In genomic region chr19:47887417-47887816, GRCm38 (mm10) we compare ENCODE assay signal across 9 mouse cellular contexts. TPM values are rescaled to one million over a fixed set of nuclear protein-coding genes. Genes with fewer than 3 reads are reported as not detected.
DNase-seq lines count a peak whose midpoint lies in the region.
"Had no signal": no experiment of that assay in that cellular context is flagged by ENCODE, and none has a peak within 500 bp of the region (broad histone marks: within the 10 kb centered on the region; RNA-seq: fewer than 3 reads in every experiment).

No protein-coding gene starts in this region.

- intact Hi-C loops in left cerebral cortex, postnatal 10 days (cut with DNase I) = no loop called here

- peak; percentile 45 to 50 for DNase-seq in cerebellum, postnatal 14 days
- DNase-seq in cerebellum, adult 18-20 months = no peak
- DNase-seq in right cerebral cortex, postnatal 4 days = peak; percentile 18
- DNase-seq in right cerebral cortex, adult 18-20 months = no peak
- DNase-seq in layer of hippocampus, postnatal 10 days (ENCODE audit: low spot score in 2 of 2) = peak; percentile 53 to 54
- peak; percentile 69 for DNase-seq in thymus, postnatal 14 days
- DNase-seq in left cerebral cortex, postnatal 10 days (ENCODE audit: extremely low spot score in 1 of 2, low spot score in 2 of 2) = no peak
- DNase-seq in Muller cell, postnatal 12 days (ENCODE audit: inconsistent ontology term) = no peak
- DNase-seq: adrenal gland, adult 8-10 months had no signal

RNA-seq across cellular contexts. Expression of gene Gsto2, which starts 22.1 kb away (rescaled TPM):
- 1 to 10 TPM; 1.3 to 1.4 TPM for total RNA-seq in layer of hippocampus, postnatal 10 days (2021)
- total RNA-seq in left cerebral cortex, postnatal 10 days (2021) = 1 to 10 TPM in 1 of 2 experiments, under 1 TPM in 1; 0.75 to 1.2 TPM

RNA-seq across cellular contexts. Expression of gene Cfap43, which starts 31.7 kb away (rescaled TPM):
- 1 to 10 TPM; 2.1 to 4.0 TPM for total RNA-seq in layer of hippocampus, postnatal 10 days (2021)
- total RNA-seq in left cerebral cortex, postnatal 10 days (2021) = under 1 TPM; 0.41 to 0.59 TPM
- total RNA-seq: adrenal gland, adult 8-10 months had no signal

RNA-seq across cellular contexts. Expression of gene Itprip, which starts 31.7 kb away (rescaled TPM):
- 1 to 10 TPM; 2.5 to 2.6 TPM for total RNA-seq in layer of hippocampus, postnatal 10 days (2021)
- total RNA-seq in left cerebral cortex, postnatal 10 days (2021) = 1 to 10 TPM; 1.5 to 1.9 TPM

RNA-seq across cellular contexts. Expression of gene Gsto1, which starts 32.6 kb away (rescaled TPM):
- total RNA-seq in layer of hippocampus, postnatal 10 days (2021) = 10 to 100 TPM; 72.4 to 74.9 TPM
- 10 to 100 TPM; 74.4 TPM for total RNA-seq in left cerebral cortex, postnatal 10 days (2021)

RNA-seq across cellular contexts. Expression of gene Cfap58, which starts 50.1 kb away (rescaled TPM):
- total RNA-seq in layer of hippocampus, postnatal 10 days (2021) = under 1 TPM; 0.60 to 0.98 TPM
- 1 to 10 TPM in 1 of 2 experiments, under 1 TPM in 1; 0.54 to 1.2 TPM for total RNA-seq in left cerebral cortex, postnatal 10 days (2021)

Comparison
In these comparisons a context has a peak if more than half of its experiments do, and no peak if none do; other contexts are left out.
1. DNase-seq: peak in cerebellum, postnatal 14 days (2 of 2), right cerebral cortex, postnatal 4 days (single experiment), layer of hippocampus, postnatal 10 days (2 of 2) and thymus, postnatal 14 days (single experiment); none in cerebellum, adult 18-20 months (0 of 2), right cerebral cortex, adult 18-20 months (single experiment), left cerebral cortex, postnatal 10 days (0 of 2) and Muller cell, postnatal 12 days (single experiment).